Mouse (Mus musculus): ENCODE measurements at regions not wholly inside any gene's neighbourhood (a gene's known extent, or its start where the extent isn't known, plus 50 kb on each side); places are given as distances from the start of the nearest gene placed in this dataset.

DNA sequence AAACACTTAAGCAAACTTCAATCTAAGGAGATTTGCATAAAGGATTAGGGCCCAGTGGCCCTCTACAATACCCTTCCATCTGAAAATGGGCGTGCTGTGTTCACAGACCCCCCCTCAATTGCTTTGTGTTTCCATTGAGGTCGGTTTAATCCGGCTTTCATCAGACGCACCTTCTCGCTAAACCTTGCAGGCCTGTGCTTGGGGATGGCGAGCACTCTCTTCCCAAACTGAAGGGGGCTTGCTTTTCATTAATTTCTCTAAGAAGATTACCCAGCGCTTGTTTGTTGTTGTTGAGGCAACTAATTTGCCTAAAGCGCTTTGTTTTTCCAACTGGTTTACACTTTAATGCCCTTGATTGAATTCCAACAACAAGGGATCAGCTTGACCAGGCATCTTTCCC lies 268.8 kb upstream of the Irx3 start:
- H3K27me3 ChIP-seq (replicated peaks; ENCODE audit: control insufficient read depth, insufficient read depth, low read length), result 0 out of 2 replicates have a peak, but pooled peaks cover 4% of the 10 kb centered on the region
- H3K4me1 ChIP-seq (replicated peaks; ENCODE audit: control insufficient read depth, insufficient read depth, low read length), result no peaks in the 10 kb centered on the region
- no peak overlapping the region for H3K27ac ChIP-seq (ENCODE audit: low read depth, low read length)

DNA sequence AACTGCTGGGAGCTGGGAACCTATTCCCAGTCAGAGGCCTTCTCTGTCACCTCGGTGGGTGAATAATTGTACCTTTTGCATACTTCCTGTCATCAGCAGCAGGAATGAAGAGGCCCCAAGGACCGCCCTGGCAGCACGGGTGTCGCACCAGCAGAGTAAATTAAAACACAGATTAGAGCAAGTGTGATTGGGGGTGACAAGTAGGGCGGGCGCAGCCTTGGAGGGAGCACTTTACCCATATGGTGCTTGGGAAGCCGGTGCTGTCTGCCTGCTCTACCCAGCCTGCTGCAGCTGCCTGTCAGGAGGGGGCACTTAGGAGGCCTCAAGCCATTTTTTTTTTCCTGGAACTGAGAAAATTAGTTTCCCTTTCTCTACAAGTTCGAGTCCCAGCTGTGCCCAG lies 264.6 kb upstream of the Irx3 start:
- no peak overlapping the region for H3K4me3 ChIP-seq (ENCODE audit: low read depth, low read length)
- no peak overlapping the region for H3K27ac ChIP-seq (ENCODE audit: low read depth, low read length)
- no peak for ATAC-seq
- H3K9ac ChIP-seq (ENCODE audit: low read depth, low read length), result no peak overlapping the region
- no peaks in the 10 kb centered on the region for H3K9me3 ChIP-seq (ENCODE audit: control insufficient read depth)
- no peak for TF ChIP-seq CTCF (IDR thresholded peaks at IDR 0.05; ENCODE audit: low read depth)
- no peaks in the 10 kb centered on the region for H3K36me3 ChIP-seq (ENCODE audit: control insufficient read depth, insufficient read depth)
- H3K4me1 ChIP-seq (replicated peaks; ENCODE audit: control insufficient read depth, insufficient read depth, low read length), result no peaks in the 10 kb centered on the region
- 39% methylated on average over 8 of the region's 8 CpGs for WGBS
- H3K27me3 ChIP-seq (replicated peaks; ENCODE audit: control insufficient read depth, insufficient read depth, low read length), result no peaks in the 10 kb centered on the region; the same call in 1 of the 2 replicates
- H3K4me2 ChIP-seq (replicated peaks; ENCODE audit: low read depth), result no peak overlapping the region

More for the DNA sequence above, 268.8 kb upstream of the Irx3 start:
- H3K4me3 ChIP-seq (ENCODE audit: low read depth, low read length), result no peak overlapping the region
- ATAC-seq, result no peak
- 61% methylated on average over 8 of the region's 8 CpGs for WGBS
- H3K36me3 ChIP-seq (ENCODE audit: control insufficient read depth, insufficient read depth), result no peaks in the 10 kb centered on the region
- H3K9me3 ChIP-seq (ENCODE audit: control insufficient read depth), result no peaks in the 10 kb centered on the region
- H3K4me2 ChIP-seq (replicated peaks; ENCODE audit: low read depth), result no peak overlapping the region
- TF ChIP-seq CTCF (IDR thresholded peaks at IDR 0.05; ENCODE audit: low read depth), result no peak
- H3K9ac ChIP-seq (ENCODE audit: low read depth, low read length), result no peak overlapping the region

DNA sequence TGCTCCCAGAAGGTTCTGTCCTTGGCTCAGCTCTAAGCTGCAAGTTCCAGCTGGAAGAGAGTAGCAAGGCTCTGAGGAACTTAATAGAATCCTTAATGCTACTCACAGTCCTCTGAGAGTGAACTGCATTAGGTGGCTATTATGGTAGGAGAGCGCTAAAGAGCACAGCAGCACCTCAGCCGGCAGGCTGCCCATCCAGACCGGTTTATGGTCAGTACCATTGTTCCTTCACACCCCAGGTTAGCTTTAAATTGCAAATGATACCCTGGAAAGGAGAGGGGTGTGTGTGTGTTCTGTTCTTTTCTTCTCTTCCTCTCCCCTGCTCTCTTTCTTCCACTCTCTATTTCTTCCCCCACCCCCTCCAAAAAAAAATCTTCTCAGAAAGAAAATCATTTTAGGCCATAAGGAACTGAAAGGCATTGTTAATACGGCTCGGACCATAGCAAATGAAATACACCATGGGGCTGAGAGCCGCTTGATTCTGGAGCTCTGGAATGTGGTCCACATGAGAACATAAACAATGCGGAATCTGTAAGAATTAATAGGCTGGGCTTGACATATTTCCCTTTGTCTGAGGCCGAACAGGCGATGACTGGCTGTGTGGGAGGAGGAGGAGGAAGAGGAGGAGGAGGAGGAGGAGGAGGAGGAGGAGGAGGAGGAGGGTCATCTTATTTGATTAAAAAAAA lies 263.8 kb upstream of the Irx3 start:
- Histone ChIP-seq H3K9ac (ENCODE audit: low read depth, low read length) (no peak overlapping the region), H3K36me3 (ENCODE audit: control insufficient read depth, insufficient read depth) (no peaks in the 10 kb centered on the region)
- ATAC-seq, result no peak

DNA sequence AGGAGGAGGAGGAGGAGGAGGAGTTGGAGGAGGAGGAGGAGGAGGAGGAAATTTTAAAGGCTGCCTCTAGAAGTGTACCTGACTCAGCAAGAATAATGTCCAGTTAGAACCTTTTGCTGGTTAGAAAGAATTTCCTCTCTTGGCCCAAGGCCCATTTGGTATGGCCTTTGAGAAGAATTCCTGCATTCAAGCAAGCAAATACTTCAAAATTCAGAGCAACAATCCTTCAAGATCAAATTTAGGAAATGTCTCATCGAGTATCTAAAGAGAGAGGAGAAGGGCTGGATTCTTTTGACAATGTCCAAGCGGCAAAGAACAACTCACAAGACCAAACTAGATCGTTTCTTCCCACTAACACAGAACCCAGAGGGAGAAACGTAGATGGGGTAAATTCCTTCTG lies 263.1 kb upstream of the Irx3 start:
- Histone ChIP-seq H3K9me3 (ENCODE audit: control insufficient read depth) (no peaks in the 10 kb centered on the region), H3K4me2 (replicated peaks; ENCODE audit: low read depth) (no peak overlapping the region), H3K27ac (ENCODE audit: low read depth, low read length) (no peak overlapping the region), H3K4me1 (replicated peaks; ENCODE audit: control insufficient read depth, insufficient read depth, low read length) (no peaks in the 10 kb centered on the region), H3K36me3 (ENCODE audit: control insufficient read depth, insufficient read depth) (no peaks in the 10 kb centered on the region), H3K4me3 (ENCODE audit: low read depth, low read length) (no peak overlapping the region), H3K27me3 (replicated peaks; ENCODE audit: control insufficient read depth, insufficient read depth, low read length) (no peaks in the 10 kb centered on the region; the same call in 1 of the 2 replicates), H3K9ac (ENCODE audit: low read depth, low read length) (no peak overlapping the region)
- no peak for TF ChIP-seq CTCF (IDR thresholded peaks at IDR 0.05; ENCODE audit: low read depth)
- 46% methylated on average over 4 of the region's 4 CpGs for WGBS
- ATAC-seq, result no peak

More for the DNA sequence above, 263.8 kb upstream of the Irx3 start:
- Histone ChIP-seq H3K27ac (ENCODE audit: low read depth, low read length) (no peak overlapping the region), H3K4me1 (replicated peaks; ENCODE audit: control insufficient read depth, insufficient read depth, low read length) (no peaks in the 10 kb centered on the region), H3K4me3 (ENCODE audit: low read depth, low read length) (no peak overlapping the region), H3K27me3 (replicated peaks; ENCODE audit: control insufficient read depth, insufficient read depth, low read length) (no peaks in the 10 kb centered on the region; the same call in 1 of the 2 replicates), H3K4me2 (replicated peaks; ENCODE audit: low read depth) (no peak overlapping the region; the same call in 1 of the 2 replicates), H3K9me3 (ENCODE audit: control insufficient read depth) (no peaks in the 10 kb centered on the region)
- no peak for TF ChIP-seq CTCF (IDR thresholded peaks at IDR 0.05; ENCODE audit: low read depth)
- WGBS, result 29% methylated on average over 9 of the region's 9 CpGs

DNA sequence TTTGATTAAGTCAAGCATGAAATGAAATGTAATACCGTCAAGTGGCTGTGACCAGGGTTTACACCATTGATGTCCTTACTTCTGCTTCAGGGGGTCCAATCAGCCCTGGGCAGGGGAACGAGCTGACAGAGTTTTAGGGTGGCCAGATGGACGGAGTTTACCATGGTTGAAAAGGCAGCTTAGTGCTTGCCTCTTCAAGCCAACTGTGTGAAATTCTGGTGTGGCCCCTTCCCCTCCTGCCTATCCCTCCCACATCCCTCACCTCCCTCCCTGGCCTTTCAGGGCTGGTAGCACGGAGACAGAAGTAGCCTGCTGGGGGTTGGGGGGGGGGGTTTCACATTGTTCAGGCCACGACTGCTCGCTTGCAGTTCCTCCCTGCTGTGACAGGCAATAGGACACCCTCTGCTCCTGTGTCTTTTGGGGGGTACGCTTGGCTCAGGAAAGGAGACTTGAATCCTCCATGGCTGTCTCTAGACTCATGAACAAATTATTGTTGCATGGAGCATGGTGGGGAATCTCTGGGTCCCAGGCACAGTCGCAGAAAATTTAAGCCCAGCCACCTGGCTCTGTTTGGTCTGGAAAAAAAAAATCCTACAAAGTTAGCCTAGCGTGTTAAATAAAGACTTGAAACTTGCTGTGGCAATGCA lies 262.4 kb upstream of the Irx3 start:
- Histone ChIP-seq H3K4me2 (replicated peaks; ENCODE audit: low read depth) (no peak overlapping the region), H3K36me3 (ENCODE audit: control insufficient read depth, insufficient read depth) (no peaks in the 10 kb centered on the region), H3K9me3 (ENCODE audit: control insufficient read depth) (no peaks in the 10 kb centered on the region), H3K4me3 (ENCODE audit: low read depth, low read length) (no peak overlapping the region), H3K27ac (ENCODE audit: low read depth, low read length) (no peak overlapping the region), H3K9ac (ENCODE audit: low read depth, low read length) (no peak overlapping the region), H3K4me1 (replicated peaks; ENCODE audit: control insufficient read depth, insufficient read depth, low read length) (no peaks in the 10 kb centered on the region), H3K27me3 (replicated peaks; ENCODE audit: control insufficient read depth, insufficient read depth, low read length) (no peaks in the 10 kb centered on the region; the same call in 1 of the 2 replicates)
- no peak for ATAC-seq
- TF ChIP-seq CTCF (IDR thresholded peaks at IDR 0.05; ENCODE audit: low read depth), result no peak
- 41% methylated on average over 9 of the region's 9 CpGs for WGBS

DNA sequence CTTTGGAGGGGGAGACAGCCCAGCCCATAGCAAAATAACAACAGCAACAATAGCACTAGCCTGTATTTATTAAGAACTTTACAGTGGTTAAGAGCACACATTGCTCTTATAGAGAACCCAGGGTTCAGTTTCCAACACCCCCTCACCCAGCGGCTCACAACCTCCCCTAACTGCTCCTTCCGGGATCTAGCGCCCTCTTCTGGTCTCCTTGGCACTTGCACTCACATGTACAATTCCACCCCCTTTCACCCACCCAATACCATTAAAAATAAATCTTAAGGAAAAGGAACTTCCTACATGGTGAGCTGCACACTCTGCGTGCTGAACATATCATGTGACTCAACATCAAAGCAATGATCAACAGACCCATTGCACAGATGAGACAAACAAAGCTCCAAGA lies 261.5 kb upstream of the Irx3 start:
- TF ChIP-seq CTCF (IDR thresholded peaks at IDR 0.05; ENCODE audit: low read depth), result peak; percentile 37
- Histone ChIP-seq H3K36me3 (ENCODE audit: control insufficient read depth, insufficient read depth) (no peaks in the 10 kb centered on the region), H3K4me3 (ENCODE audit: low read depth, low read length) (no peak overlapping the region), H3K4me1 (replicated peaks; ENCODE audit: control insufficient read depth, insufficient read depth, low read length) (no peaks in the 10 kb centered on the region), H3K4me2 (replicated peaks; ENCODE audit: low read depth) (no peak overlapping the region), H3K27me3 (replicated peaks; ENCODE audit: control insufficient read depth, insufficient read depth, low read length) (no peaks in the 10 kb centered on the region; the same call in 1 of the 2 replicates), H3K9me3 (ENCODE audit: control insufficient read depth) (no peaks in the 10 kb centered on the region), H3K9ac (ENCODE audit: low read depth, low read length) (no peak overlapping the region), H3K27ac (ENCODE audit: low read depth, low read length) (no peak overlapping the region)
- WGBS, result 67% methylated on average over 4 of the region's 4 CpGs
- ATAC-seq, result no peak
